Mouse (Mus musculus): Measurements from ENCODE around the gene Plekha4.
"Not testable (repeated sequence)": the region's sequence is repeated elsewhere in the genome, so short reads cannot be mapped to it uniquely, and the experiment has no call there.

DNA sequence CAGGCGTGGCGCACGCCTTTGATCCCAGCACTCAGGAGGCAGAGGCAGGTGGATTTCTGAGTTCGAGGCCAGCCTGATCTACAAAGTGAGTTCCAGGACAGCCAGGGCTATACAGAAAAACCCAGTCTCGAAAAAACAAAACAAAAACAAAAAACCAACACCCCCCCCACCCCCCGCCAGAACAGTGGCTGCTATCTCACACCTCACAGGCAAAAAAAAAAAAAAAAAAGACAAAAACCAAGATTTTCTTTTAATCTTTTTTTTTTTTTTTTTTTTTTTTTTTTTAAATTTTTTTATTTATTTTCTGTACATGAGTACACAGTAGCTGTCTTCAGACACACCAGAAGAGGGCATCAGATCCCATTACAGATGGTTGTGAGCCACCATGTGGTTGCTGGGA, 1.0 kb downstream of the Plekha4 start:
- not testable (repeated sequence) for TF ChIP-seq CTCF (IDR thresholded peaks at IDR 0.05; ENCODE audit: control insufficient read depth, insufficient read depth, insufficient replicate concordance, low read depth, low read length); POLR2A (IDR thresholded peaks at IDR 0.05; ENCODE audit: control insufficient read depth, low read depth, low read length)

All from testis, adult 2 months (tissue).